Mouse (Mus musculus) Patski (cell line): Measurements from ENCODE around the gene Wdfy2. TPM values are rescaled to one million over a fixed set of nuclear protein-coding genes. Genes with fewer than 3 reads are reported as not detected.

ENCODE experiments used
- ATAC-seq: fragments of 100-300 bp; one replicate; pipeline ENCODE4 v1.8.0; 2021
- CTCF ChIA-PET: fragments of 350-600 bp; sonication (Branson Sonifier 250); formaldehyde crosslinking; loops from one replicate; lab custom pipeline; 2022; ENCODE audit warnings: inconsistent platforms; lab: Charles Lee
- POLR2A ChIA-PET: fragments of 350-600 bp; sonication (Branson Sonifier 250); formaldehyde crosslinking; loops from one replicate; lab custom pipeline; 2022; ENCODE audit warnings: antibody characterized with exemption, inconsistent platforms; lab: Charles Lee
- DNase-seq: peaks from one replicate; pipeline ENCODE4 v3.0.0-alpha.2; 2011; ENCODE audit warnings: low read depth, low spot score
- H3K27me3 ChIP-seq: fragments of 371-371 bp; one replicate; pipeline ENCODE4 v1.5.1; 2021
- CTCF ChIP-seq: fragments of 100-300 bp; IDR thresholded peaks from one replicate; pipeline ENCODE4 v1.5.1; 2021
- in situ Hi-C: fragments of 300-500 bp; cut with MboI; formaldehyde crosslinking; loops from 3 replicates; pipeline ENCODE4 v1.11.1; 2018; ENCODE audit warnings: low pct_unique_long_range_greater_than_20kb, mixed read lengths
- polyA plus RNA-seq: library from polyadenylated mRNA; unstranded; gene quantifications from one replicate; pipeline ENCODE4 v1.2.3, GENCODE M21; 2021

The Wdfy2 gene
- polyA plus RNA-seq, 1 experiment from 2014 or later: 9.4 TPM

DNA sequence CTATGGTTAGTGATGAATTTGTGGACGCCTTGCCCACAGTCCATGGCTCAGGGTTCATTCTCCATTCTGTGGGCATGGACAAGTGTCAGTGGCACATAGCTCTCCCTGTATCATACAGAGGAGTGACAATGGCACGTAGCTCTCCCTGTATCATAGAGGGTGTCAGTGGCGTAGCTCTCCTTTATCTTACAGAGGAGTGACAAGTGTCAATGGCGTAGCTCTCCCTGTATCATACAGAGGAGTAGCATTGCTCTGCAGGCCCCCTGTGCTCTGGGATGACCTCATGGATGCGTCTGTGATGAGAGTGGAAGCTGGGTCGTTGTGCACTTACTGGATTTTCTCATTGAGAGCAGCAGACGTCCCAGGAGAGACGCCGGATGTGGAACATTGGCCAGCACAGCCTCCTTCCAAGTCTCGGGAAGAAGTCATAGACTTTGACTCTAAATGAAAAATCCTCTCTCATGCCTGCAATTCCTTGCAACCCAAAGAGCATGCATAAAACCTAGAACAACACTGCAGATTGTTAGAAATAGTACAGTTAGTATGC is 79.1 kb downstream of the Wdfy2 start:
- ChIA-PET CTCF (interaction anchor here (1.3 kb wide), 1 partner anchor 37 kb away, joined by 3 read pairs; no protein-coding TSS in a partner anchor), POLR2A (no interaction called here)
- no peak for TF ChIP-seq CTCF
- ATAC-seq: no peak
- in situ Hi-C loops: no loop called here
- DNase-seq: no peak
- H3K27me3 ChIP-seq: no peaks in the 10 kb centered on the region

DNA sequence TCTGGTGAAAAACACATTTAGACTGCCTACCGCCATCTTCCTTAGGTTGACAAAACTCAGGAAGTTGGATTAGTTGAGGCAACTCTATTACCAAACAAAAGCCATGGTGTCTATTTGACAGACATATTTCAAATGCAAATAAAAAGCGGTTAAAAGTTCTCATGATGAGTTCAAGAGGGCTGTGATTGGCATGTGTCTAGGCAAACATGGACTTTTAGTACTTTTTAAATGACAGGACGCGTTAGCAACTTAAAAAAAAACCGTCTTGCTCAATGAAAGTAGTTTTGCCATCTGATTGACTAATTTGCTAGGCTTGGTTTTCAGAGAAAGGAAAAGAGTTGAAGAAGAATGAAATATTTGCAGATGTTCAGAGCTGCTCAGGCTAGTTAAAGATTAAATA is 83.9 kb downstream of the Wdfy2 start:
- in situ Hi-C loops: no loop called here
- POLR2A ChIA-PET: interaction anchor here (0.5 kb wide), 1 partner anchor 47 kb away, joined by 3 read pairs; no protein-coding TSS in a partner anchor
- DNase-seq: no peak
- no peaks in the 10 kb centered on the region for H3K27me3 ChIP-seq
- ATAC-seq: no peak
- TF ChIP-seq CTCF: no peak
- CTCF ChIA-PET: interaction anchor here (1.2 kb wide), 1 partner anchor 18 kb away, joined by 3 read pairs; no protein-coding TSS in a partner anchor

DNA sequence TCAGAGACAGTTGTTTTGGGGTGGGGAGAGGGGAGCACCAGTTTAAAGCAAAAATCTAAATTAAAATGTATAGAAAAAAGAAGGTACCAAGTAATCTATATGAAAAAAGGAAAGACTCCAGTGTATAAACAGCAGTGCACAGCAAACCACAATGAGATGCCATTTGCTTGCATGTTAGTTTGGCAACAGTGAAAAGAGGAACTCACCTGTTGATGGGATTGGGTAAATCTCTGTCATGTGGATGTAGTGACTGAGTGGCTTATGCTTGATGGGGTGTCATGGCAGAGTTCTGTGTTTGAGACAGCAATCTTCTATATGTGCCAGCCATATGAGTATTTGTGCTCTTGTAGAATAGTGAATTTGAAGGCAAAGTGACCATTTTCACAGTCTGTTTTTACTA is 85.2 kb downstream of the Wdfy2 start:
- ChIA-PET POLR2A (no interaction called here), CTCF (no interaction called here)
- no peaks in the 10 kb centered on the region for H3K27me3 ChIP-seq
- DNase-seq (no peak), ATAC-seq (no peak)
- no peak for TF ChIP-seq CTCF
- in situ Hi-C loops: no loop called here

DNA sequence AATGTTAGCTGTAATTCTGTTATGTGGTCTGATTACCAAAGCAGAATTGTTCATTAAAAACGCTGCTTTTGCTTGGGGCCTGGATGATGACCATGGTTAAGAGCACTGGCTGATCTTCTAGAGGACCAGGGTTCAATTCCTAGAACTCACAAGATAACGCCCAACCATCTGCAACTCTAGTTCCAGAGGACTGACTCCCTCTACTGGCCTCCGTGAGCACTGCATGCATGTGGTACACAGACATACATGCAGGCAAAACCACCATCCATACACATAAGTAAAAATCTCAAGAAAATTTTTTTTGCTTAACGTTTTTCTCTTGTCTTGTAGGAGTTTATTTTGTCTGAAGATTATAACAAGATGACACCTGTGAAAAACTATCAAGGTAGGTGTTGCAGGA is 87.3 kb downstream of the Wdfy2 start:
- TF ChIP-seq CTCF: peak; percentile 55
- ChIA-PET CTCF (interaction anchor here (1.0 to 1.4 kb wide), 2 partner anchors 9 to 43 kb away, joined by 3 to 4 read pairs; no protein-coding TSS in a partner anchor), POLR2A (no interaction called here)
- DNase-seq: no peak
- H3K27me3 ChIP-seq: no peaks in the 10 kb centered on the region
- no peak for ATAC-seq
- in situ Hi-C loops: no loop called here

DNA sequence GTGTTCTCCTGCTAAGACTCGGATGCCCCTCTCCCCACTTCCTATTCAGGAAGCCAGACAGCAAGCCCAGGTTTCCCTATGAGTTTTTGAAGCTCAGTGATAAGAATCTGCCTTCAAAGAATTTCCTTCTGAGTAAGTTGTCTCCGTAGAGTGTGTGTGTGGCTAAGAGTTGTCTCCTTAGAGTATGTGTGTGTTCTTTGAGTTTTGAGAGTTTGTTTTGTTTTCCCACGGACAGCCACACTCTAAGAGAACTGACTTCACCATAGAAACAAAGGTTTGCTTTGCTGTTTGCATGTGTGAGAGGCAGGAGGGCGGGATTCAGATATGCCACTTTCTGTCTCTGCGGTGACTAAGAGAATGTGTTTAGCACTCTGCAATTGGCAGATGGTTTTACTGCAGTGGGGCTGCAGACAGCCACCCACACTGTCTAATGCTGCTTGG is 90.6 kb downstream of the Wdfy2 start:
- CTCF ChIA-PET: interaction anchor here (1.6 kb wide), 1 partner anchor 20 kb away, joined by 3 read pairs; no protein-coding TSS in a partner anchor
- ATAC-seq: no peak
- no peak for TF ChIP-seq CTCF
- in situ Hi-C loops: no loop called here
- no peak for DNase-seq
- POLR2A ChIA-PET: no interaction called here
- no peaks in the 10 kb centered on the region for H3K27me3 ChIP-seq

GRCm38 (mm10) chr14:62935361-62935760 is 97.9 kb downstream of the Wdfy2 start:
- H3K27me3 ChIP-seq: no peaks in the 10 kb centered on the region
- DNase-seq: no peak
- TF ChIP-seq CTCF: no peak
- in situ Hi-C loops: loop anchor here (5.0 kb wide), 2 partner anchors 53 to 98 kb away; partner anchors contain the start of gene Wdfy2
- ATAC-seq: no peak
- ChIA-PET POLR2A (no interaction called here), CTCF (no interaction called here)

- no peaks in the 10 kb centered on the region for H3K27me3 ChIP-seq
- TF ChIP-seq CTCF: no peak
- ChIA-PET CTCF (interaction anchor here (1.3 kb wide), 1 partner anchor 97 kb away, joined by 3 read pairs; no protein-coding TSS in a partner anchor), POLR2A (no interaction called here)
- DNase-seq: no peak
- ATAC-seq: no peak
- in situ Hi-C loops: loop anchor here (5.0 kb wide), 2 partner anchors 55 to 100 kb away; partner anchors contain the start of gene Wdfy2
Observed at GRCm38 (mm10) chr14:62936631-62937380, 99.3 kb downstream of the Wdfy2 start.

DNA sequence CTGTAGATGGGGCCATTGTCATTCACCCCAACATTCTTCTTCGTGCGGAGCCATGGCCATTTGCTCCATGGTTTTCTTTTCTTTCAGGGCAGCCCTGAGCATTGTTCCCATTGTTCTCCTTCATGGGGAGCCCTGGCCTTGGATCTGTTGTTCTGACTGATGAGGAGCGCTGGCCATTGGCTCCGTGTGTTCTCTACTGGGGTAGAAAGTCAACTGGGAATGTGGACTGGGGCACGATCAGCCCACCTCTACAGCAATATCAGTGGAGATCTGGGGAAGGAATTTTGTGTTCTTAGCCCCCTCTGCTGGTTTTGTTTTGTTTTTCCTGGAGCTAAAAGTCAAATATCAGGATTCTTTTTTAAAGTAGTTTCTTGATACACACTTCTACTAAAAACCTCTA is 100.2 kb downstream of the Wdfy2 start:
- ATAC-seq: no peak
- TF ChIP-seq CTCF: peak; percentile 52
- POLR2A ChIA-PET: interaction anchor here (0.6 kb wide), 1 partner anchor 218 kb away, joined by 3 read pairs; no protein-coding TSS in a partner anchor
- DNase-seq: no peak
- no peaks in the 10 kb centered on the region for H3K27me3 ChIP-seq
- in situ Hi-C loops: loop anchor here (5.0 kb wide), 2 partner anchors 55 to 100 kb away; partner anchors contain the start of gene Wdfy2
- CTCF ChIA-PET: interaction anchor here (0.8 to 1.3 kb wide), 4 partner anchors 12 to 98 kb away, joined by 3 to 10 read pairs (median 3); no protein-coding TSS in a partner anchor

- in situ Hi-C loops: loop anchor here (5.0 kb wide), 2 partner anchors 57 to 102 kb away; partner anchors contain the start of gene Wdfy2
- TF ChIP-seq CTCF: peak; percentile 52
- no peaks in the 10 kb centered on the region for H3K27me3 ChIP-seq
- ChIA-PET POLR2A (no interaction called here), CTCF (interaction anchor here (0.6 to 4.0 kb wide), 5 partner anchors 17 to 139 kb away, joined by 3 to 14 read pairs (median 3); no protein-coding TSS in a partner anchor)
- no peak for ATAC-seq
- DNase-seq: no peak
Observed at GRCm38 (mm10) chr14:62939435-62939834, 102.0 kb downstream of the Wdfy2 start.

GRCm38 (mm10) chr14:62940383-62941074 is 103.1 kb downstream of the Wdfy2 start:
- no peak for TF ChIP-seq CTCF
- peak; percentile 24 for DNase-seq
- H3K27me3 ChIP-seq: no peaks in the 10 kb centered on the region
- ATAC-seq: peak; percentile 65
- ChIA-PET POLR2A (no interaction called here), CTCF (interaction anchor here (1.6 to 4.0 kb wide), 2 partner anchors 61 to 88 kb away, joined by 3 to 14 read pairs; no protein-coding TSS in a partner anchor)
- in situ Hi-C loops: no loop called here
